Mouse (Mus musculus) cerebellum, adult 18-20 months (tissue): ENCODE measurements around the gene Sphk1.
A peak's percentile ranks its signal among the peaks of the same experiment; 100 is the strongest.
"Not testable (repeated sequence)": the region's sequence is repeated elsewhere in the genome, so short reads cannot be mapped to it uniquely, and the experiment has no call there.

Experiments
- DNase-seq, 2 experiments: peaks; one replicate each; pipeline ENCODE4 v3.0.0; 2021

Sphk1 gene

GRCm38 (mm10) chr11:116530187-116531147, at the start of gene Sphk1:
TSS of gene Sphk1 (plus strand) at chr11:116530925.
- DNase-seq, result no peak

GRCm38 (mm10) chr11:116480975-116481374, 49.8 kb upstream of the Sphk1 start:
- DNase-seq, result no peak

- peak; percentile 39 to 47 for DNase-seq
These were observed 48.9 kb upstream of the Sphk1 start for GRCm38 (mm10) chr11:116481776-116482175.

- DNase-seq, result no peak
These were observed 46.5 kb upstream of the Sphk1 start for GRCm38 (mm10) chr11:116484261-116484660.

- no peak for DNase-seq
These were observed 42.5 kb upstream of the Sphk1 start for GRCm38 (mm10) chr11:116488207-116488606.

- no peak for DNase-seq
These were observed 41.9 kb upstream of the Sphk1 start for GRCm38 (mm10) chr11:116488693-116489375.

- DNase-seq, result no peak
These were observed 40.9 kb upstream of the Sphk1 start for GRCm38 (mm10) chr11:116489771-116490231.

- peak; percentile 85 to 92 for DNase-seq
These were observed 40.3 kb upstream of the Sphk1 start for GRCm38 (mm10) chr11:116490232-116491107.

GRCm38 (mm10) chr11:116491338-116491737, 39.4 kb upstream of the Sphk1 start:
- DNase-seq, result no peak

- DNase-seq, result not testable (repeated sequence)
These were observed 38.2 kb upstream of the Sphk1 start for GRCm38 (mm10) chr11:116492507-116492906.

- no peak for DNase-seq
These were observed 37.5 kb upstream of the Sphk1 start for GRCm38 (mm10) chr11:116493191-116493590.

- peak; percentile 30 to 35 for DNase-seq
These were observed 36.9 kb upstream of the Sphk1 start, which contains the start of gene Prpsap1 for GRCm38 (mm10) chr11:116493795-116494252. TSS of gene Prpsap1 (minus strand) at chr11:116494202.

GRCm38 (mm10) chr11:116494474-116495174, 36.1 kb upstream of the Sphk1 start:
- no peak for DNase-seq

GRCm38 (mm10) chr11:116497313-116497712, 33.4 kb upstream of the Sphk1 start:
- no peak for DNase-seq

GRCm38 (mm10) chr11:116498596-116498995, 32.1 kb upstream of the Sphk1 start:
- DNase-seq, result no peak

- no peak for DNase-seq
These were observed 31.7 kb upstream of the Sphk1 start for GRCm38 (mm10) chr11:116499018-116499417.

GRCm38 (mm10) chr11:116501005-116501746, 29.5 kb upstream of the Sphk1 start:
- DNase-seq, result peak; percentile 41 to 50

- no peak for DNase-seq
These were observed 26.2 kb upstream of the Sphk1 start for GRCm38 (mm10) chr11:116504516-116504915.

GRCm38 (mm10) chr11:116505573-116505972, 25.2 kb upstream of the Sphk1 start:
- DNase-seq, result no peak

GRCm38 (mm10) chr11:116506151-116506875, 24.4 kb upstream of the Sphk1 start:
- DNase-seq, result no peak
